In the genomic region with DNA sequence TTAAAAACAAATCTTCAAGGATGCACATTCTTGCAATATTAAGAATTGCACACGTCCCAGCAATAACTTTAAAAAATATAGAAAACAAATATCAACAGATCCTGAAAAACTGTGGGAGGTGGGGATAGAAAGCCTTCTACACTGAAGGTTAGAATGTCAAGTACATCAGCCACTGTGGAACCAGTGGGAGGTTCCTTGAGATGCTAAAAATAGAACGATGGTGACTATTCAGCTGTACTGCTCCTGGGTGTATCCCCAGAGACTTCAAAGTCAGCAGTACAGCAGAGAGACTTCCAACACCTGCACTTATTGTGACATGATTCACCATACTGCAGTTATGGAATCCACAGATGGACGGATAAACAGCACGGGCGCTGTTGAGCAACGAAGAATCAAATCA, we compare ENCODE assay signal across 23 mouse cellular contexts.
"Had no signal": no experiment of that assay in that cellular context is flagged by ENCODE, and none has a peak within 500 bp of the region (broad histone marks: within the 10 kb centered on the region; RNA-seq: fewer than 3 reads in every experiment).

No protein-coding gene starts in this region.

- H3K4me2 ChIP-seq: heart, embryonic 11.5 days; heart, embryonic 15.5 days; hindbrain, embryonic 13.5 days; hindbrain, embryonic 15.5 days; kidney, embryonic 15.5 days; limb, embryonic 13.5 days; limb, embryonic 15.5 days; liver, embryonic 12.5 days had no signal

- H3K4me3 ChIP-seq: heart, embryonic 15.5 days; hindbrain, embryonic 13.5 days; hindbrain, embryonic 15.5 days; kidney, embryonic 15.5 days; limb, embryonic 13.5 days; limb, embryonic 15.5 days; liver, embryonic 12.5 days had no signal

- H3K9ac ChIP-seq: heart, embryonic 15.5 days; hindbrain, embryonic 13.5 days; hindbrain, embryonic 15.5 days; kidney, embryonic 15.5 days; limb, embryonic 13.5 days; limb, embryonic 15.5 days; liver, embryonic 12.5 days; liver, embryonic 14.5 days had no signal

- ATAC-seq: hindbrain, postnatal 0 days; intestine, embryonic 16.5 days; liver, embryonic 12.5 days had no signal

- DNase-seq: gastrocnemius, postnatal 14 days; gastrocnemius, postnatal 36 days; heart, postnatal 10 days; kidney, adult 11 months; kidney, adult 2 months; kidney, adult 9 months; kidney, postnatal 14 days; kidney, postnatal 36 days; layer of hippocampus, adult 9-11 months; layer of hippocampus, postnatal 36 days; left cerebral cortex, postnatal 4 days had no signal

- H3K27ac ChIP-seq: heart, embryonic 15.5 days; hindbrain, embryonic 13.5 days; hindbrain, embryonic 15.5 days; hindbrain, postnatal 0 days; kidney, embryonic 15.5 days; kidney, postnatal 0 days; limb, embryonic 13.5 days; limb, embryonic 15.5 days; liver, embryonic 12.5 days; liver, embryonic 14.5 days had no signal

- H3K36me3 ChIP-seq: heart, embryonic 15.5 days; hindbrain, embryonic 13.5 days; hindbrain, embryonic 15.5 days; kidney, embryonic 15.5 days; limb, embryonic 13.5 days; limb, embryonic 15.5 days; liver, embryonic 12.5 days had no signal

- H3K9me3 ChIP-seq: heart, embryonic 15.5 days; hindbrain, embryonic 13.5 days; hindbrain, embryonic 15.5 days; kidney, embryonic 15.5 days; limb, embryonic 13.5 days; limb, embryonic 15.5 days; liver, embryonic 12.5 days had no signal

- H3K27me3 ChIP-seq: heart, embryonic 15.5 days; hindbrain, embryonic 13.5 days; hindbrain, embryonic 15.5 days; kidney, embryonic 15.5 days; limb, embryonic 13.5 days; limb, embryonic 15.5 days; liver, embryonic 12.5 days had no signal
